Mouse (Mus musculus): ENCODE measurements around the gene Rab5if.
"Not testable (repeated sequence)": the region's sequence is repeated elsewhere in the genome, so short reads cannot be mapped to it uniquely, and the experiment has no call there.

DNA sequence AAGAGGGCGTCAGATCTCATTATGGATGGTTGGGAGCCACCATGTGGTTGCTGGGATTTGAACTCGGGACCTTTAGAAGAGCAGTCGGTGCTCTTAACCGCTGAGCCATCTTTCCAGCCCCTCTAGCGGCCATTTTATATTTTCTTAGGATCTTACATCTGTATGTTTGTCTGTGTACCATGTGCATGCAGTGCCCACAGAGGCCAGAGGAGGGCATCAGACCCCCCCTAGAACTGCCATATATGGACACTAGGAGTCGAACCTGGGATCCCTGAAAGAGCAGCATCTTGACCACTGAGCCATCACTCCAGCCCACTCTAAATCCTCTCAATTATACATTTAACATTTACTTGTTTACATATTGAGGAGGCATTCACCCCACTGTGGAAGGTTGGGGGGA is 37.8 kb upstream of the Rab5if start:
- TF ChIP-seq EP300 (optimal IDR thresholded peaks at IDR 0.05), result not testable (repeated sequence)
- TF ChIP-seq CTCF (IDR thresholded peaks at IDR 0.05; ENCODE audit: low read depth), result peak; percentile 33
